Mouse (Mus musculus): ENCODE measurements around the gene Cyth4.

Cyth4 gene

GRCm38 (mm10) chr15:78614536-78614935 lies 17.7 kb downstream of the Cyth4 start:
- DNase-seq (ENCODE audit: low read depth, low spot score): no peak

GRCm38 (mm10) chr15:78616973-78617372 lies 20.1 kb downstream of the Cyth4 start:
- no peak for DNase-seq (ENCODE audit: low read depth, low spot score)

- peak; percentile 61 for DNase-seq (ENCODE audit: low read depth, low spot score)
Measured at GRCm38 (mm10) chr15:78623426-78623825, 26.6 kb downstream of the Cyth4 start.

GRCm38 (mm10) chr15:78624431-78624950 lies 27.6 kb downstream of the Cyth4 start:
- DNase-seq (ENCODE audit: low read depth, low spot score): no peak

- DNase-seq (ENCODE audit: low read depth, low spot score): no peak
Measured at GRCm38 (mm10) chr15:78624961-78625360, 28.1 kb downstream of the Cyth4 start.

GRCm38 (mm10) chr15:78626285-78626684 lies 29.4 kb downstream of the Cyth4 start:
- no peak for DNase-seq (ENCODE audit: low read depth, low spot score)

- no peak for DNase-seq (ENCODE audit: low read depth, low spot score)
Measured at GRCm38 (mm10) chr15:78632387-78632786, 35.5 kb downstream of the Cyth4 start.

GRCm38 (mm10) chr15:78633413-78633812 lies 36.6 kb downstream of the Cyth4 start:
- DNase-seq (ENCODE audit: low read depth, low spot score): no peak

GRCm38 (mm10) chr15:78634095-78634737 lies 37.4 kb downstream of the Cyth4 start:
- DNase-seq (ENCODE audit: low read depth, low spot score): peak; percentile 66

- no peak for DNase-seq (ENCODE audit: low read depth, low spot score)
Measured at GRCm38 (mm10) chr15:78635231-78635630, 38.4 kb downstream of the Cyth4 start.

GRCm38 (mm10) chr15:78643633-78644032 lies 46.8 kb downstream of the Cyth4 start:
- DNase-seq (ENCODE audit: low read depth, low spot score): no peak

- no peak for DNase-seq (ENCODE audit: low read depth, low spot score)
Measured at GRCm38 (mm10) chr15:78644606-78645005, 47.8 kb downstream of the Cyth4 start.

- DNase-seq (ENCODE audit: low read depth, low spot score): no peak
Measured at GRCm38 (mm10) chr15:78647746-78648145, 50.9 kb downstream of the Cyth4 start.

- no peak for DNase-seq (ENCODE audit: low read depth, low spot score)
Measured at GRCm38 (mm10) chr15:78651169-78651568, 54.3 kb downstream of the Cyth4 start.

- no peak for DNase-seq (ENCODE audit: low read depth, low spot score)
Measured at GRCm38 (mm10) chr15:78664268-78664667, 67.4 kb downstream of the Cyth4 start.

- DNase-seq (ENCODE audit: low read depth, low spot score): no peak
Measured at GRCm38 (mm10) chr15:78669221-78669871, 72.5 kb downstream of the Cyth4 start.

- no peak for DNase-seq (ENCODE audit: low read depth, low spot score)
Measured at GRCm38 (mm10) chr15:78670341-78670740, 73.5 kb downstream of the Cyth4 start.

Measured in ES-CJ7 (cell line).